Mouse (Mus musculus) spleen, adult 18-20 months (tissue): ENCODE measurements around the gene Mettl16.
"Not testable (repeated sequence)": the region's sequence is repeated elsewhere in the genome, so short reads cannot be mapped to it uniquely, and the experiment has no call there.

Source experiments
- DNase-seq, 2 experiments: peaks; one replicate each; pipeline ENCODE4 v3.0.0; 2022; ENCODE audit warnings: mixed read lengths in 2 of 2

The Mettl16 gene

GRCm38 (mm10) chr11:74800658-74801057 is 30.0 kb downstream of the Mettl16 start:
- no peak for DNase-seq

DNA sequence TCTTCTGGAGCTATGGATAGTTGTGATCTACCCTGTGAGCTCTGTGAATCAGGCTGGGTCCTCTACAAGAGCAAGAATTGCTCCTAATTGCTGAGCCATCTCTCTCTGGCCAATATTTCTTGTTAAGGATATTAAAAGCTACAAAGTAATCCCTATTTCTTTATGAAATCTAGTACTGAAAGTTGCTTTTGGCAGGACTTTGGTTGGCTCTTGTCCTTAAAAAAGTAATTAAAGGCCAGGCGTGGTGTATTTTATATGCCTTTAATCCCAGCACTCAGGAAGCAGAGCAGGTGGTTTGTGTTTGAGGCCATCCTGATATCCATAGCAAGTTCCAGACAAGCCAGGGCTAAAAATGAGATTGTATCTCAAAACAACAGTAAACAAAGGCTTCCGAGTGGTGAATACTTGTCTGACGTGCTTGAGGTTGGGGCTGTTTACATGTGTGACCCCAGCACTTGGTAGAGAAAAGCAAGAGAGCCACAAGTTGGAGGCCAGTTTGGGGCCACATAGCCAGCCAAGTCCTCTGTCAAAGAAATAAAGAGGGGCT is 33.5 kb downstream of the Mettl16 start:
- no peak for DNase-seq

DNA sequence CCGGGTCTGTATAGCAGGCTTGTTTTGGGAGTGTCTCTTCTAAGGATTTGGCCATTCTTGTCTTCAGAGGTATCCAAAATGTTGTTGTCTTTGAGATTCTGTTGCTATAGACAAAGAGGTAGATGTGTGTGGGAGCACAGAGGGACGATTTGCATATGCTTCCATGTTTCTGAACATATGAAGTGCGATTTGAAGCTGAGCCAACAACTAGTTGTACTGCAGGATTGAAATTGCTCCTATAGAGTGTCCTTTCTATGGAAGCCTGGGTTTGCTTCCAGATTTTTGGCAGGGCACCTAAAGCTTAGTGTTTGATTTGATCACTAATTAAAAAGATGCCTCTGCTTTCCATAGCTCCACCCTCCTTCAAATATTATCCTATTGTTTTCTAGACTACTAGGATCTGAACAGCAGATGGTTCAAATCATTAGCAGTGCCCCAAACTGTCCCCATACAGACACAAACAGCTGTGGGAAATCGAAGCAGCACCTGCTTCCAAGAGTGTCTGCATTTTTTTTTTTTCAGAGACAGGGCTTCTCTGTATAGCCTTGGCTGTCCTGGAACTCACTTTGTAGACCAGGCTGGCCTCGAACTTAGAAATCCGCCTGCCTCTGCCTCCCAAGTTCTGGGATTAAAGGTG is 36.7 kb downstream of the Mettl16 start:
- DNase-seq = no peak

- DNase-seq = no peak
Measured at GRCm38 (mm10) chr11:74808251-74808853, 37.7 kb downstream of the Mettl16 start.

GRCm38 (mm10) chr11:74810134-74810533 is 39.5 kb downstream of the Mettl16 start:
- no peak for DNase-seq

- DNase-seq = not testable (repeated sequence)
Measured at GRCm38 (mm10) chr11:74811027-74811426, 40.4 kb downstream of the Mettl16 start.

DNA sequence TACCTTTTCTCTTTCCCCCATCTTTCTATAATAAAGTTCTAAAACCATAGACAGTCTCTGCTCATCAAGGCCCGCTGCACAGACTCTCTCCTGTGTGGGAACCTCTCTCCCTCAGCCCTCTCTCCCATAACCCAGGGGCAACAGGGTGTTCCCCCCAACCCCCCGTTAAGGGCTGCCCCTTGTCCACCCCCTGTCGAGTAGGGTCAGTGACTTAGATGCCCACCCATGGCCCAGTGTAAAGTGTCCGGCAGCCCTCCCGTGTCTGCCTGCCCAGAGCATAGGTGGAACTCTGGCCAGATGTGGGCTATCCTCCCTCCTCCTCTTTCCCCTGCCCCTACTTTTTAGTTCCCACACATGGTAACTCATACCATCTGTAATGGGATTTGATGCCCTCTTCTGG is 40.9 kb downstream of the Mettl16 start:
- DNase-seq = no peak

DNA sequence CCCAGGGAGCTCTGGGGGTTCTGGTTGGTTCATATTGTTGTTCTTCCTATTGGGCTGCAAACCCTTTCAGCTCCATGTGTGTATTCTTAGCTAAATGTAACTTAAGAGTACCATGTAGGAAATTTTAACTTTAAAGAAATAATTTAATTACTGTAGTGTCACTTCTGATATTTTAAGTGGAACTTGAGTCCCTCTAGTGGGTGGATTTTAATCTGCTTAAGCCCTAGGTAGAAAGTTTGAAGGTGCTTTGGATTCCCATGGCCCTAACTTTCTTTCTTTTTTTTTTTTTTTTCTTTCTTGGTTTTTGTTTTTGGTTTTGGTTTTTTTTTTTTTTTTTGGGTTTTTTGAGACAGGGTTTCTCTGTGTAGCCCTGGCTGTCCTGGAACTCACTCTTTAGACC is 45.2 kb downstream of the Mettl16 start:
- no peak for DNase-seq

GRCm38 (mm10) chr11:74820921-74821320 is 50.3 kb downstream of the Mettl16 start:
- DNase-seq = no peak

DNA sequence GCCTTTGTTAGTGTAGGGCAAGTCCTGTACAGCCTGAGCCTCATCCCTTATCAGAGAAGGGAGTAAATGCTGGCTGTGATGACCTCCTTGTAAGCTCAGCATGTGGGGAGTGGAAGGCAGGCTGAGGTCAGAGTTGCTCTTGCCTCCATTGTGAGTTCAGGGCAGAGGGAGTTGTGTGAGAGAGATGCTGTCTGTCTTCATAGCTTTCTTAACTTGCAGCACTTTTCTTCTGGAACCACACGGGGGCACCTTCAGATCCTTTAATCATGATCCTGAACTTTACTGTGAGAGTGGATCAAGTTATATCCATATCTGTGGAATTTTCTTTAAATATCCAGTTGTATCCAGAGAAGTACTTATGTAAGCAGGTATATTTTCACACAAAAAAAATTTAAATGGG is 50.8 kb downstream of the Mettl16 start:
- DNase-seq = no peak

- no peak for DNase-seq
Measured at GRCm38 (mm10) chr11:74822746-74823440, 52.3 kb downstream of the Mettl16 start.

DNA sequence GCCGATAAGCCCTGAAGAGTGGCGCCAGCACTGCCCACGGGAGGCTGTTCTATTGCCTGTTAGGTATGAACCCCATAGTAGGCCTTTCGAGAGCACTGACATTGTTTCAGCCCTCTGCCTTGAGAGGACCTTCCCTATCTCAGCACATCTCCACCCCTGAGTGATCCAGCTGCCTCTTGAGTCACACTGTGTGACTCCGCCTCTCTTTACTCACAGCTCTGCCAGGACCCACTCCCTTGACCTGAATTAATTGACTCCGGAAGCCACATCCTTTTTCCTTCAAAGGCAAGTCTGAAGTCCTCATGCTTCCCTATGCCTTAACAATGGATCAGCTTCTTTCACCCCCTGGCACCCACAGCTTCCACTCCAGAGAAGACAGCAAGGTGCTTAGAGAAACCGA is 55.5 kb downstream of the Mettl16 start:
- DNase-seq = no peak

DNA sequence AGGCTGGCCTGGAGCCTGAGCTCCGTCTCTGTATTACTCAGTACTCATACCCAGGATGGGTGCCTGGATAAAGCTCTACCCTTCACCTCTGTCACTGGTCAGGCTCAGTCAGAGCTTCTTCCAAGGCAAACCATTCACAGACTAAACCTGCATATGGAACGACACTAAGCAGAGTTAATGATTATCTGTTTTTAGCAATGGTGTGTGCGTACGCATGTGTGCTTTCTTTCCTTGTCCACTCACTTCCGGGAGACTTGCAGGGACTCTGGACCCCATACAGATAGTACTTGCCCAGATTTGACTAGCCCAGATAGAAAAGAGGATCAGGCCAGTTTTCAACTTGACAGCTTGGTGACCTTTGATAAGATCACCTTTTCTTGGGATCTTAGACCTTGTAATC is 56.1 kb downstream of the Mettl16 start:
- no peak for DNase-seq

- DNase-seq = no peak
Measured at GRCm38 (mm10) chr11:74827791-74828403, 57.3 kb downstream of the Mettl16 start.

DNA sequence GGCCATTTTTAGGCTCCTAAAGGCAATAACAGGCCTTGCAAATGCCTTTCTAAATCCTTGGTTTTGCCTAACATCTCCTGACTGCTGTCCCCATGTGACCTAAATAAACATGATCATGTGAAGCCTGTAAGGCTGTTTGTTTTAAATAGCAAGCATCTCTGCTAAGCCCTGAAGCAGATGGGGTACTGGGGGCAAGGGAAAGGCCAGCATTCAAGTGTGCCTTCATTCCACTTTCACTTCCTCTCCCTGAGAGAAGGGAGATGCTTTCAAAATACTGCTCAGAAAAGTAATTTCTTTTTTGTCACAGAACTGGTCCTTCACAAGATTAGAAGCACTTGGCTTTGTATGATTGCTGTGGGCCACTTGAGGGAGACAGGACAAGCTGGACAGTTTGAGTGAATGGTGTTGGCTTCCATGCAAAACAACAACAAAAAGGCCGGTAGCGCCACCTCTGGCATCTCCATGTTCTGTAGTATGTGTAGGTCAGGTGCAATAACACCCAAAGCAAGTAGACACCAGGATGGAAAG is 57.8 kb downstream of the Mettl16 start:
- peak; percentile 22 to 49 for DNase-seq

DNA sequence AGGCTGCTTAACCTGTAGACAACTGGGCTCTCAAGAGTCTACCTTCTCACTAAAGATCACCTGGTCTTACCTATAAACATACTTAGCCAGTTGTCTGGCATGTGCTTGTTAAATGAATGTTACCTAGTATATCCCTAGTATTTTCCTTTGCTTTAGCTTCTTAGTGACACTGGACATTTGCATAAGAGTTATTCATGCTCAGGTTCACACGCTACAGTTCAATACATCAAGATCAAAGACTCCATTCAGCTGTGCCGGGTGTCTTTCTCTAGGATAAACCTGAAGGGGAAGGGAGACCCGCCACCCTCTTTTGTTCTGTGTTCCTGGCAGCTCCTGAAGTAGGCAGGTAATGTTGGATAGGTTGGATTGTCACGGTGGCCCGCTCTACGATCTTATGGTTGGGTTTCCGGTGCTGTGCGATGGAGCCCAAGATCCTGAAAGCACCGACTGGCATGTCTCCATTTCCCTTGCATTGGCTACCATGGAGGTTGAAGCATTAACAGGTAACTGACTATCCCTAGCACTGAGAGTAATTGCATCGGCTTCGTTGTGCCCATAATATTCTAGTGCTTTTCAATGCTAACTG is 58.4 kb downstream of the Mettl16 start:
- DNase-seq = peak in 1 of 2 experiments; percentile 5

GRCm38 (mm10) chr11:74829812-74830211 is 59.2 kb downstream of the Mettl16 start:
- peak; percentile 87 to 89 for DNase-seq

DNA sequence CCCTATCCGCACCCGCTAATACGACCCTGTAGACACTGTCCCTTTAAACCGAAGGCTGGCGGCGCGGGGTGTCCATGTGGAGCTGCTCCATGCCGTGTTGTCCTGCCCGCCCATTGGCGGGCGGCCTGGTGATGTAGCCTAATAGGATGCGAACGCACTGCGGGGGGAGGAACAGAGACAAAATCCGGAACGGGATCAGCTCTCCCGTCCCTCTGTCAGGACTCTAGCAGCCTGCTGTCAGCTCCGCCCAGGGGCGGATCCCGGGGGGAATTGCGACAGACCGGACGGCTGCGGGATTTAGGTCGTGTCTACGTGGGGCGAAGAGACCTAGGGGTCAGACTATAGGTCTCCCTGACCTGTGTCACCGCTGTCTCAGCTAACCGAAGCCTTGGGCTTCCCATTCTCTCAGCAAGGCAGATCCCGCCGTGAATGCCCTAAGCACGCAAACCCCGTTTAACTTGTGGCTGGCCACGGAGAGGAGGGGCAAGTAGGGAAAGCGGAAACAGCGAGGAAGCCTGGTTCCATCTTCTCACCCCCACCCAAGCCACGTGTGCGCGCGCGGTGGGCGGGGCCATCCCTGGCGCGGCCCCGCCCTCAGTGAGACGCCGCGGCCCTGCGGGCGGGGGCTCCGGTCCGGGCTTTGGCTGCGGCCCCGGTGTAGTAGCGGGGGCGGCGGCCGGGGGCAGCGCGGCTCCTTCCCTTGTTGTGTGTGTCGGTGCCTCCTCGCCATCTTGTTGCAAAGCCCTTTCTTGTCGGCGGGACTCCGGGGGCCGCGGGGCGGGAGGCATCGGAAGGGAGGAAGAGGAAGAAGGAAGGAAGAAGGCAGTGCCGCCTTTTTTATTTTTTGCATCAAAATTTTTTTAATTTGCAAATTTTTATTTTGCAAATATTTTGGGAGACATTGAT is 59.9 kb downstream of the Mettl16 start, which contains the start of gene Mnt:
TSS of gene Mnt (plus strand) at position 665 of the 906 bp plus-strand sequence.
- DNase-seq = peak; percentile 91

DNA sequence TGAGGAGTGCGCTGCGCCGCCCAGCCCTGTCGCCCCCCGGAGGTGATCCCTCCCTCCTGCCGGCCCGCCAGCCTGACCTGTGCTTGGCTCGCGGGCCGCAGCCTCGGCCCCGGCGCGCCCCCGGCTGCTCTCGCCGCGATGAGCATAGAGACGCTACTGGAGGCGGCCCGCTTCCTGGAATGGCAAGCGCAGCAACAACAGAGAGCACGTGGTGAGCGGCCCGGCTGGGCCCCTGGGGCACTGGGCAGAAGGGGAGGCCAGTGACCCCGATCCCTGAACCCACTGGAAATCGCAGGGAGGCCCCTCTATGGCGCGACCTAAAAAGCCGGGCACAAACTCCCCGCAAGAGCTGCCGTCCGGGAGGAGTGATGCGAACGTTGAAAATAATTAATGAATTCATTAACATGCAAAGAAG is 60.6 kb downstream of the Mettl16 start:
- DNase-seq = peak; percentile 54 to 58

DNA sequence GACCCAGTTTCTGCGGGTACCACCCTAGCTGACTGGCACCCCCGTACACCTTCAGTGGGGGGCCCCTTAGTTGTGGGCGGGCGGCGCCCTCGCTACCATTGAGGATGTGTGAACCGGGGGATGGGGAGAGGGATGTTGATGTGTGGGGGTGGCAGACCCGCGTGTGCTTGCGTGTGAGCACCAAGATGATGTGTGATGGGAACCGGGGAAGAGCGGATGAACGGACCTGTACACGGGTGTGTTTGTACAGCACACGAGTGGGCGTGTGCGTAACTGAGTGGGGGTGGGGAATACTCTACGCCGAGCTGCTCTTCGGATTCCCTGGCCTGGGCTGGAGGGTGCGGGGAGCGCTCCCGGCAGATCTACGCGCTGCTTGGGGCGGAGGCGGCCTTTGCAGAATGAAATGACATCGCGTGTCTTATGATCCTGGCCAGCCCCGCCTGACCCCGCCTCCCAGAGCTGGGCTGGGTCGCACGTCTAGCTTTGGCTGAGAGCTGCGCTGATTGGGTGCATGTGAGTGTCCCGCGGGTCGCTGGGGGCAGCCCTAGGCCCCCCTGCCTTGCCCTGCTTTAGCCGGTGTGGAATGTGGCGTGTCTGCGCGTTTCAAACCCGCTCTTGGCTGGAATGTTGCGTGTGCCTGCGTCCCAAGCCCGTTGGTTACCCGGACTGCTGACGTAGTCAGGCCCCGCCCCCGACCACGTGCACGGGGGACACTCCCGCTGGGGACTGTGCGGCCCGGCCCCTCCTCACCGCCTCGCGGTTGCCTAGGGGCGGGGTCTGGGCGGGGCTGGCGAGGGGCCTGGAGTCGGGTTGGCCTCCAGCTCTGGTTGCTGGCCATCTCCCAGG is 61.2 kb downstream of the Mettl16 start:
- peak; percentile 97 to 99 for DNase-seq
